Mouse (Mus musculus): ENCODE measurements around the gene Rdh12. TPM values are rescaled to one million over a fixed set of nuclear protein-coding genes. Genes with fewer than 3 reads are reported as not detected.

The Rdh12 gene
- total and polyA plus RNA-seq, 3 experiments, result 6.3 to 11.0 (median 6.5) TPM

GRCm38 (mm10) chr12:79192193-79192592, 16.5 kb upstream of the Rdh12 start, which contains the start of gene Rdh11:
Rdh11 (minus strand) TSS chr12:79192293.
- H3K27ac ChIP-seq (ENCODE audit: insufficient read depth, low read depth), result no peak within 1 kb of the TSS
- in situ Hi-C loops (cut with MboI; ENCODE audit: low pct_ligation_motif_present, low pct_unique_long_range_greater_than_20kb, low sequenced_read_pairs), result loop anchor here (5.0 kb wide), 1 partner anchor 70 kb away; no protein-coding TSS in a partner anchor

GRCm38 (mm10) chr12:79193441-79193840, 15.3 kb upstream of the Rdh12 start:
- Histone ChIP-seq H3K4me3 (replicated peaks in 1 of 3; ENCODE audit: low read depth in 2 of 3, low read length in 2 of 3, poor library complexity in 1 of 3) (no peak overlapping the region), H3K79me2 (replicated peaks; ENCODE audit: control insufficient read depth, extremely low read depth, insufficient read depth, poor library complexity, severe bottlenecking) (peaks cover 13% of the 10 kb centered on the region), H3K4me2 (ENCODE audit: insufficient read depth, low read depth, poor library complexity, severe bottlenecking) (no peak overlapping the region), H3K9me3 (replicated peaks; ENCODE audit: low read length) (no peaks in the 10 kb centered on the region), H3K9ac (ENCODE audit: insufficient read depth, low read depth) (no peak overlapping the region), H3K4me1 (ENCODE audit: control insufficient read depth in 1 of 2, insufficient read depth in 2 of 2) (peaks cover 0 to 31% of the 10 kb centered on the region in 2 experiments; a peak in 2 of 4 replicates), H3K27me3 (replicated peaks) (no peaks in the 10 kb centered on the region), H3K27ac (ENCODE audit: insufficient read depth, low read depth) (no peak overlapping the region), H3K36me3 (replicated peaks in 1 of 2; ENCODE audit: control insufficient read depth in 1 of 2, insufficient read depth in 1 of 2, low read length in 1 of 2) (peaks cover under 1 to 19% of the 10 kb centered on the region in 2 experiments)
- dilution Hi-C loops (cut with MboI; ENCODE audit: extremely low pct_ligation_motif_present, extremely low pct_unique_long_range_greater_than_20kb, low sequenced_read_pairs), result no loop called here
- DNase-seq (ENCODE audit: extremely low read depth), result peak; percentile 86
- TF ChIP-seq RAD21 (IDR thresholded peaks at IDR 0.05; ENCODE audit: low read depth, low read length), result peak; percentile 90
- peak; percentile 79 for TF ChIP-seq SMC3 (IDR thresholded peaks at IDR 0.05; ENCODE audit: low read depth, low read length)
- no peak for TF ChIP-seq ETS1 (conservative IDR thresholded peaks at IDR 0.05; ENCODE audit: low read depth, low read length)
- peak; percentile 70 to 91 for TF ChIP-seq CTCF (conservative IDR thresholded peaks at IDR 0.05 in 1 of 2, IDR thresholded peaks at IDR 0.05 in 1 of 2; ENCODE audit: low read depth in 2 of 2, low read length in 2 of 2)
- in situ Hi-C loops (cut with MboI; ENCODE audit: low pct_ligation_motif_present, low pct_unique_long_range_greater_than_20kb, low sequenced_read_pairs), result loop anchor here (5.0 kb wide), 1 partner anchor 69 kb away; no protein-coding TSS in a partner anchor

More at GRCm38 (mm10) chr12:79192193-79192592, 16.5 kb upstream of the Rdh12 start, which contains the start of gene Rdh11:
- TF ChIP-seq MYC (IDR thresholded peaks at IDR 0.05; ENCODE audit: low read depth, low read length), result no peak
- no peak for TF ChIP-seq ZNF384 (IDR thresholded peaks at IDR 0.05; ENCODE audit: low read depth, low read length)
- no peak for TF ChIP-seq BHLHE40 (IDR thresholded peaks at IDR 0.05; ENCODE audit: low read depth, low read length)
- no peak for TF ChIP-seq JUND (conservative IDR thresholded peaks at IDR 0.05; ENCODE audit: low read depth, low read length)
- TF ChIP-seq JUN (IDR thresholded peaks at IDR 0.05; ENCODE audit: insufficient read depth, low read depth, low read length), result no peak
- TF ChIP-seq RAD21 (IDR thresholded peaks at IDR 0.05; ENCODE audit: low read depth, low read length), result no peak
- TF ChIP-seq USF2 (conservative IDR thresholded peaks at IDR 0.05; ENCODE audit: low read depth, low read length), result no peak
- TF ChIP-seq POLR2AphosphoS2 (IDR thresholded peaks at IDR 0.05; ENCODE audit: low read depth, low read length), result no peak
- no peaks in the 10 kb centered on the region for H3K9me3 ChIP-seq (replicated peaks; ENCODE audit: low read length)
- peak within 1 kb of the TSS; percentile 77 for H3K9ac ChIP-seq (ENCODE audit: insufficient read depth, low read depth)
- H3K36me3 ChIP-seq (replicated peaks in 1 of 2; ENCODE audit: control insufficient read depth in 1 of 2, insufficient read depth in 1 of 2, low read length in 1 of 2), result peaks cover 12 to 31% of the 10 kb centered on the region in 2 experiments
- no peaks in the 10 kb centered on the region for H3K27me3 ChIP-seq (replicated peaks)
- DNase-seq (ENCODE audit: extremely low read depth), result no peak
- dilution Hi-C loops (cut with MboI; ENCODE audit: extremely low pct_ligation_motif_present, extremely low pct_unique_long_range_greater_than_20kb, low sequenced_read_pairs), result no loop called here
- peaks cover 13% of the 10 kb centered on the region for H3K79me2 ChIP-seq (replicated peaks; ENCODE audit: control insufficient read depth, extremely low read depth, insufficient read depth, poor library complexity, severe bottlenecking)
- H3K4me2 ChIP-seq (ENCODE audit: insufficient read depth, low read depth, poor library complexity, severe bottlenecking), result peak within 1 kb of the TSS; percentile 84
- H3K4me3 ChIP-seq (replicated peaks in 1 of 3; ENCODE audit: low read depth in 2 of 3, low read length in 2 of 3, poor library complexity in 1 of 3), result peak within 1 kb of the TSS; percentile 72 to 82 (median 75)
- H3K4me1 ChIP-seq (ENCODE audit: control insufficient read depth in 1 of 2, insufficient read depth in 2 of 2), result peaks cover 0 to 44% of the 10 kb centered on the region in 2 experiments; a peak in 2 of 4 replicates

GRCm38 (mm10) chr12:79197105-79197504, 11.6 kb upstream of the Rdh12 start:
- Histone ChIP-seq H3K4me3 (replicated peaks in 1 of 3; ENCODE audit: low read depth in 2 of 3, low read length in 2 of 3, poor library complexity in 1 of 3) (no peak overlapping the region), H3K79me2 (replicated peaks; ENCODE audit: control insufficient read depth, extremely low read depth, insufficient read depth, poor library complexity, severe bottlenecking) (no peaks in the 10 kb centered on the region), H3K27me3 (replicated peaks) (no peaks in the 10 kb centered on the region), H3K4me1 (ENCODE audit: control insufficient read depth in 1 of 2, insufficient read depth in 2 of 2) (peaks cover 0 to 16% of the 10 kb centered on the region in 2 experiments; a peak in 2 of 4 replicates), H3K4me2 (ENCODE audit: insufficient read depth, low read depth, poor library complexity, severe bottlenecking) (no peak overlapping the region), H3K9ac (ENCODE audit: insufficient read depth, low read depth) (no peak overlapping the region), H3K36me3 (replicated peaks in 1 of 2; ENCODE audit: control insufficient read depth in 1 of 2, insufficient read depth in 1 of 2, low read length in 1 of 2) (no peaks in the 10 kb centered on the region), H3K9me3 (replicated peaks; ENCODE audit: low read length) (peaks cover 3% of the 10 kb centered on the region), H3K27ac (ENCODE audit: insufficient read depth, low read depth) (no peak overlapping the region)
- no peak for DNase-seq (ENCODE audit: extremely low read depth)
- no peak for TF ChIP-seq MAZ (IDR thresholded peaks at IDR 0.05; ENCODE audit: low read depth, low read length)
- TF ChIP-seq E2F4 (IDR thresholded peaks at IDR 0.05; ENCODE audit: insufficient replicate concordance, low read depth, low read length), result no peak
- no peak for TF ChIP-seq USF2 (conservative IDR thresholded peaks at IDR 0.05; ENCODE audit: low read depth, low read length)
- no peak for TF ChIP-seq PAX5 (IDR thresholded peaks at IDR 0.05; ENCODE audit: low read length)
- TF ChIP-seq CTCF (conservative IDR thresholded peaks at IDR 0.05 in 1 of 2, IDR thresholded peaks at IDR 0.05 in 1 of 2; ENCODE audit: low read depth in 2 of 2, low read length in 2 of 2), result no peak
- no peak for TF ChIP-seq RAD21 (IDR thresholded peaks at IDR 0.05; ENCODE audit: low read depth, low read length)
- no peak for TF ChIP-seq HCFC1 (IDR thresholded peaks at IDR 0.05; ENCODE audit: low read depth, low read length)
- no peak for TF ChIP-seq EP300 (IDR thresholded peaks at IDR 0.05; ENCODE audit: low read length)
- no peak for TF ChIP-seq BHLHE40 (IDR thresholded peaks at IDR 0.05; ENCODE audit: low read depth, low read length)
- TF ChIP-seq USF1 (IDR thresholded peaks at IDR 0.05; ENCODE audit: low read depth, low read length), result no peak
- TF ChIP-seq CHD2 (IDR thresholded peaks at IDR 0.05; ENCODE audit: low read length), result no peak
- TF ChIP-seq POLR2A (IDR thresholded peaks at IDR 0.05; ENCODE audit: low read depth, low read length), result no peak
- no peak for TF ChIP-seq GABPA (IDR thresholded peaks at IDR 0.05; ENCODE audit: insufficient replicate concordance, low read depth, low read length)
- no peak for TF ChIP-seq MXI1 (IDR thresholded peaks at IDR 0.05; ENCODE audit: low read depth, low read length)
- no peak for TF ChIP-seq MAX (IDR thresholded peaks at IDR 0.05; ENCODE audit: low read length)
- TF ChIP-seq POLR2AphosphoS2 (IDR thresholded peaks at IDR 0.05; ENCODE audit: low read depth, low read length), result no peak
- no peak for TF ChIP-seq MAFK (IDR thresholded peaks at IDR 0.05; ENCODE audit: insufficient replicate concordance, low read length)
- no peak for TF ChIP-seq ZKSCAN1 (IDR thresholded peaks at IDR 0.05; ENCODE audit: borderline replicate concordance, low read depth, low read length)
- in situ Hi-C loops (cut with MboI; ENCODE audit: low pct_ligation_motif_present, low pct_unique_long_range_greater_than_20kb, low sequenced_read_pairs) (no loop called here), dilution Hi-C loops (cut with MboI; ENCODE audit: extremely low pct_ligation_motif_present, extremely low pct_unique_long_range_greater_than_20kb, low sequenced_read_pairs) (no loop called here)
